Mouse (Mus musculus) heart, adult 8-10 months (tissue): ENCODE measurements around the gene Chst14. TPM values are rescaled to one million over a fixed set of nuclear protein-coding genes. Genes with fewer than 3 reads are reported as not detected.
A peak's percentile ranks its signal among the peaks of the same experiment; 100 is the strongest.

ENCODE experiments used
- DNase-seq: peaks from one replicate; pipeline ENCODE4 v3.0.0; 2022; ENCODE audit warnings: low spot score
- total RNA-seq, 4 experiments: library from RNA; stranded (reverse); gene quantifications; 2 replicates each; pipeline ENCODE4 v1.2.4; 2022

Gene Chst14
- total RNA-seq: 1 to 10 TPM; 5.7 to 9.2 (median 8.4) TPM

DNA sequence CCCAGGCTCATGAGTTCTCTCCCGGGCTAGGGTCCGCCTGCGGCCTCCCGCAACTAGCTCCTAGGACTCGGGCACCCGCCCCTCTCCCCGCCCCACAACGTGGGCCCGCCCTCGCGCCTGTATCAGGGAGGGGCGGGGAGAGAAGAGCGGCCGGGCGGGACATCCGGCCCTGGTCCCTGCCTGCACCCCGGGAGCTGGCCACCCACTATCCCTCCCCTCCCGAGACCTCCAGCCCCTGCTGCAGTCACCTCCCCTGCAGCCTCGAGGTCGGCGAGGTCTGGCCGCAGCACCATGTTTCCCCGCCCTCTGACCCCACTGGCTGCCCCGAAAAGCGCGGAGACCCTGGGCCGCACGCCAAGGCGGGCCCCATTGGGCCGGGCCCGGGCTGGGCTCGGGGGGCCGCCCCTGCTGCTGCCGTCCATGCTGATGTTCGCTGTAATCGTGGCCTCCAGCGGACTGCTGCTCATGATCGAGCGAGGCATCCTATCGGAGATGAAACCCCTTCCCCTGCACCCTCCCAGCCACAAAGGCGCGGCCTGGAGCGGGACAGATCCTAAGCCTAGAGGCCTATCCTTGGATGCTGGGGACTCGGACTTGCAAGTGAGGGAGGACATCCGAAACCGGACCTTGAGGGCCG is at the start of gene Chst14:
Chst14 (plus strand) TSS at position 136 of the 637 bp plus-strand sequence.
- DNase-seq: peak; percentile 70

DNA sequence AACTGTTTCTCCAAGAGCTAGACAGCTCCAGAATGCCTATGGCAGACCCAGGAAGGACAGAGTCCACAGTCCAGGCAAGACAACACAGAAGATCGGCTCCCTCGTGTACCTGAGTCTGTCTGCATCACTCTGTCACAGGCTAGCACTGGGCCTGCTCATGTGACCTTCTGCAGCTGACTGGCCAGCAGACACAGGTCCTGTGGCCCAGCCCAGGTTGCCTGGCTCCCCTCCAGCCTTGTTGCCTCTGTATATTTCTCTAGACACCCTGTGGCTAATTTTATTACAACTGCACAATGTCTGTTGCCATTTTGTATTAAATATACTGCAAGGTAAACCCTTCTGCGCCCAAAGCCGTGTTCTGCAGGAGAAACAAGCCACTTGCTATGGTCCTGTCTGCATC is 45.3 kb upstream of the Chst14 start:
- no peak for DNase-seq

DNA sequence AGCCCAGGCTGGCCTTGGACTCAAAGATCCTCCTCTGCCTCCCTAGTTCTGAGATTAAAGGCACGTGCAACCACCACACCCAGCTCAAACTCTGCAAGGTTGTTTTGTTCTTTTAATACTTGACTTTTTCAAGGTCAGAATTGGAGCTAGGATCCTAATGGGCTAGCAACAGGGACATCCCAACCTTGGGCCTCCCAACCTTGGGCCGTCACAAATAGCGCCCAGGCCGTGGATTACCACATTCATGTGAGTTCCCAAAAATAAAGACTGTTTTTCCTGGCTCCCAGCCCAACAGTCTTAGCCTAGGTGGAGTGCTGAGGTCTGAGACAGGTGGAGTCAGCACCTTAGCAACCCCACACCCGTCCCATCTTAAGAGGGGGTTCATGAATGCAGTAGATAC is 44.3 kb upstream of the Chst14 start:
- DNase-seq: no peak

- DNase-seq: peak; percentile 87
These were observed 43.2 kb upstream of the Chst14 start for GRCm38 (mm10) chr2:118882840-118883679.

- no peak for DNase-seq
These were observed 38.9 kb upstream of the Chst14 start for GRCm38 (mm10) chr2:118887440-118887839.

DNA sequence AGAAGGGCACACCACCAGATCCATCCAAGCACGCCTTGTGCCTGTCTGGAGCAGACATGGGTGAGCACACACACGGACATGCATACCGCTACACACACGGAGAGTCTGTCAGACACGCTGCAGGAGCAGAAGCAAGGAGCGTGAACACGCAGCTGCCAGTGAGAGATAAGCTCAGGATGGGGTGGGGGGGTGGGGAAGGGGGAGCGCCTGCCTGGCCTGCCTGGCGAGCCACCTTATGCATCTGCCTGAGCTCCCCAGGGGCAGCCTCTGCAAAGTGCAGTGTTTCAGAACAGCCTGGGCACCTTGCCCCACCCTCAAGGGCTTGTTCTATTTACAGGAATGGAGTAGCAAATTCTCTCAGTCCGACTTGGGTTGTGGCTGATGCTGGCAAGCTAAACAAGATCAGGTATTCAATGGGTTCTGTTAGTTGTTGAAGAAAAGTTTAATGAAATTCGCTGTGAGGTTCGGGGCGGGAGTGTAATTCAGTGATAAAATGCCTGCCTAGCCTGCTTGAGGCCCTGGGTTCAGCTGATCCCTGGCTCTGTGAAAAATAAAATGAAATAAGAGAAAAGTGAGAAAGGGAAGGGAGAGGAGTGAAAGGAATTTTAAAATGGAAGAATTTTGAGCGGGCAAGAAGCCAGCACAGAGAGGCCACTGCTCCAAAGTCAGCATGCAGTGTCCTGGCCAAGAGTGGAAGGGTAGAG is 38.3 kb upstream of the Chst14 start:
- no peak for DNase-seq

GRCm38 (mm10) chr2:118891173-118891572 is 35.1 kb upstream of the Chst14 start:
- DNase-seq: no peak

DNA sequence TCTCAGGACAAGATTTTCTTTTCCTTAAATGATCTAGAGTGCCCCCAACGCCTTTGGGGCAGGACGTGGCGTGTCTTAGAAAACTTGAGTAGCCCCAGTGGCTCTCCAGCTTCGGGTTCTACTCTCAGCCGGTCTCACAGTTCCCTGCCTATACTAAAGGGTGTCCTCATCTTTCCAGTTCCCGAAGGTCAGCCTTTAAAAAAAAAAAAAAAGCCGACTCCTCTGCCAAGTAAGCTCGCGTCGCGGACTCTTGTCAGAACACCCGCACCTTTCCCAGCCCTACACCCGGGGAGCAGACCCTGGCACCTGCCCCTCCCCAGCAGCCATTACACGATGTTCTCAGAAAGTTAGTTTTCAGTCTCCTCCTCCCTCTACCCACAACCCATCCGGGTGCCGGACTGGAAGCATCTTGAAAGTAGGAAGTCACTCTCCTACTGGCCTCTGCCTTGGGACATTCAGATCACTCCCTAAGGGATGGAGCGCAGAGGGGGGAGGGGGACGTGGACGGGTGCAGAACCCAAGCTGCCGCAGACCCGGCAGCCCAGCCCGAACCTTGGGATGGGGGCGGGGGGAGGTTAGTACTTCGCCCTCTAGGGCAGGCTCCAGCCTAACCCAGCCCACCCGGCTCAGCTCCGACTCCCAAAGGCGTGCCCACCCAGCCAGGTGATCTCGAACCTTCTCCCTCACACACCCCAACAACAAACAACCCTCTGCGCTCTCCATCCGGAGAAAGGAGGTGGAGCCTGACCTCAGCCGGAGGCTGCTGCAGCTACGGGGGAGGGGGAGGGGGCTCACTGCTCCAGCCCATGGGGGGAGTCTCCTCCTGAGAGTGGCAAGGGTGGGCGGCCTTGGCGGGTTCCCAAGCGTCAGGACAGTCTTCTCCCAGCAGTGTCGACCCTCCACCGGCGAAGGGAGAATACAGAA is 30.0 kb upstream of the Chst14 start:
- DNase-seq: peak; percentile 55

DNA sequence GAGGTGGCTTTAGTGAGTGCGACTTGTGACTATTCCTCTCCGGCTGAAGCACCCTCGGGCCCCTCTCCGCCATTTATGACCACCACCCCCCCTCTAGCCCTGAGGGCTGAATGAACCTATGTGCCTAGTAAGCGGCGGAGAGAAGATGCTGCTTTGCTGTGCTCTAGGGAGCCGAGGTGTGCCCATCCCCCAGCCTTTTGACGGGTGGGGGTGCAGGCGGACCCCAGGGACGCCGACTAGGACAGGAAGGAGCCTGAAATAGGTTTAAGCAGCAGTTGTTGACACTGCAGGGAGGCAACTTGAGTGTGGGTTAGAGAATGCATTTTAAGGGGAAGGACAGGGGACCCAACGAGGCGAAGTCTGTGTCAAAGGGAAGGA is 29.4 kb upstream of the Chst14 start:
- DNase-seq: no peak

- DNase-seq: no peak
These were observed 28.9 kb upstream of the Chst14 start for GRCm38 (mm10) chr2:118897392-118897791.

GRCm38 (mm10) chr2:118897808-118898207 is 28.5 kb upstream of the Chst14 start:
- DNase-seq: no peak

GRCm38 (mm10) chr2:118898771-118899170 is 27.5 kb upstream of the Chst14 start:
- DNase-seq: no peak

- no peak for DNase-seq
These were observed 27.0 kb upstream of the Chst14 start for GRCm38 (mm10) chr2:118899306-118899705.

GRCm38 (mm10) chr2:118899981-118900825 is 26.1 kb upstream of the Chst14 start, which contains the start of gene Bahd1:
Gene Bahd1 (plus strand): TSS chr2:118900377.
- DNase-seq: no peak

DNA sequence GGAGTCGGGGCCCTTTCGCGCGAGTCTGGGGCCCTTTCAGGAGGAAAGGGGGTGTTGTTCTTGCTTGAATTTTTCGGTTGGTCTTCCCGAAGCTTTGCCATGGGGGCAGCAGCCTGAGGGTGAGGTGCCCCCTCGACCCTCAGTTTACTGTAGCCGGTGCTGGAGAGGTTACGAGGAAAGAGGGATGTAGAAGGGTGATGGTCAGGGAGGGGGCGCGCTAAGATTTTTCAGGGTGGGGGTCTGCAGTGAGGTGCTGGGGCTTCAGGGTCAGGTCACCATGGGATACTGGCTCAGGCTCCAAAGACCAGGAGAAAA is 25.5 kb upstream of the Chst14 start:
- DNase-seq: no peak

DNA sequence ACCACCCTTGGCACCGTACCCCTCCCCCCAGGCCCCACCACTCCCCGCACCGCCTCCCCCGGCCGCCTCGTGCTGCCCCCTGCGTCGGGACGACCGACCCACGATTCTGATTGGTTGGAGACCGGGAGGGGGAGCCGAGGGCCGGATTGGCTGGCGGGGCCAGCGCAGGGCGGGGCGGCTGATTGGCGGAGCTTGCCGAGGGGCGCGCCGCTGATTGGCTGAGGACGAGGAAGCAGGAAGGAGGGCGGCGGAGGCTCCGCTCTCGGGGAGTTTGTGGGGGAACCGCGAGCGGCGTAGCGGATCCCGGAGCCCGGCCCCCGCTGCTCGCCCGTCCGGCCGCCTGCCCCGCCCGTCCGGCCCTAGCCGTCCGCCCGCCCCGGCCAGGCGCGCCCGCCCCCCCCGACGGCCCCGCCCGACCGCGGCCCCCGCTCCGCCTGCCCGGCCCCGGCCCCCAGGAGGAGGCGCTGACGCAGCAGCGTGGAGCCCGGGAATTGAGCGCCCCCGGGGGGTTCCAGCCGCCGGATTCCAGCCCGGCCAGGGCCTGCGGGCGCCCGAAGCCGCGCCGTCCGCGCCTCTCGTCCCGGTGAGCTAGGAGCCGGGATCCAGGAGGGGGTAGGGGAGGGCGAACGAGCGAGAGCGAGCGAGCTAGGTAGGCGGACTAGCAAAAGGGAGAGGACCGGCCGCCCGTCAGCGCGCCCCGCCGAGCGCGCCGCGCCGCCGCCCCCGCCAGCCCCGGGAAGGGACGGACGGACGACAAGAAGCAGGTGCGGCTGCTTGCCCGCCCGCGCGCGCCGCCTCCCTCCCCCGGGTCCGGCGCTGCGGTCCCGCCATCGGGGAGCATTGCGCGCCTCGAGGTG is 24.9 kb upstream of the Chst14 start:
- peak; percentile 96 for DNase-seq

- DNase-seq: no peak
These were observed 24.0 kb upstream of the Chst14 start for GRCm38 (mm10) chr2:118902051-118903025.

DNA sequence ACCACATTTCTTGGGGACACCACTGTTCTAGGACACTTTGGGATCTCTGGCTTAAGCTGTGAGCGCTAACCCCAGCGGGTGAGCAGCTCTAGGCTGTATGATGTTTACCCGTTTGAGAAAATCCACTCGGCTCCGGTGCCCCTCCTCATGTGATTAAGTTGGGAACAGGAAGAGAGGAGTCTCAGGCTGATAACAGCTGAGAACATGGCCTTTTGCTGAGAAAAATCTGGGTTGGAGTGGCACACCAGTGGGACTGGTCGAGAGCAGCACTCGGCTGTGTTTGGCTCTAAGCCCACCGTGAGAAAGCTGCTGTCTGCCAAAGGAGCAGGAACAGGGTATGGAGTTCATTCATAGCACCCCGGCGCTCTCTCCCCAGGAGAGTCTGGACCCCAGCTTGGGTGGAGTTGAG is 23.0 kb upstream of the Chst14 start:
- no peak for DNase-seq
